Comparison of ENCODE assay signal across 17 mouse cellular contexts in genomic region chr7:83911909-83912308, GRCm38 (mm10). TPM values are rescaled to one million over a fixed set of nuclear protein-coding genes. Genes with fewer than 3 reads are reported as not detected.
A peak's percentile ranks its signal among the peaks of the same experiment; 100 is the strongest.
DNase-seq lines count a peak whose midpoint lies in the region; ATAC-seq and TF ChIP-seq lines count a peak whose summit lies in the region.
"Had no signal": no experiment of that assay in that cellular context is flagged by ENCODE, and none has a peak within 500 bp of the region (broad histone marks: within the 10 kb centered on the region; RNA-seq: fewer than 3 reads in every experiment).

No protein-coding gene starts in this region.

- TF ChIP-seq POLR2A in thymus, adult 2 months (IDR thresholded peaks at IDR 0.05; ENCODE audit: control insufficient read depth, extremely low read depth, insufficient read depth, low read length, poor library complexity): no peak

- ATAC-seq in granulocyte monocyte progenitor cell, adult 5-6 weeks (replicated peaks; ENCODE audit: poor library complexity, severe bottlenecking): peak; percentile 78
- ATAC-seq in activated CD4-positive, CD25-positive, alpha-beta regulatory T cell, adult 4 months: no peak
- ATAC-seq: forebrain, embryonic 15.5 days; intestine, embryonic 16.5 days had no signal

- no peak for TF ChIP-seq CTCF in thymus, adult 2 months (IDR thresholded peaks at IDR 0.05; ENCODE audit: borderline replicate concordance, control insufficient read depth, extremely low read depth, insufficient read depth, low read length, poor library complexity)

- no peaks in the 10 kb centered on the region for H3K36me3 ChIP-seq in thymus, adult 2 months (ENCODE audit: control insufficient read depth, insufficient read depth, low read length)
- H3K36me3 ChIP-seq: embryonic facial prominence, embryonic 12.5 days; forebrain, embryonic 15.5 days; G1E; heart, embryonic 12.5 days; hindbrain, embryonic 15.5 days had no signal

- H3K4me3 ChIP-seq in thymus, adult 2 months (ENCODE audit: control insufficient read depth, insufficient read depth, low read length): no peak overlapping the region
- H3K4me3 ChIP-seq: embryonic facial prominence, embryonic 12.5 days; forebrain, embryonic 15.5 days; heart, embryonic 12.5 days; hindbrain, embryonic 15.5 days had no signal

- DNase-seq in 416B (ENCODE audit: low read depth): peak; percentile 54
- DNase-seq in thymus, adult 2 months: peak; percentile 16
- peak; percentile 19 for DNase-seq in thymus, postnatal 4 days
- no peak for DNase-seq in cerebellum, adult 18-20 months
- no peak for DNase-seq in layer of hippocampus, postnatal 14 days (ENCODE audit: low spot score in 2 of 2)
- DNase-seq: adrenal gland, postnatal 14 days; cerebellum, adult 8-10 months; cerebellum, postnatal 14 days; gastrocnemius, postnatal 10 days had no signal

- no peaks in the 10 kb centered on the region for H3K27me3 ChIP-seq in thymus, adult 2 months (ENCODE audit: control insufficient read depth, insufficient read depth, low read length)
- H3K27me3 ChIP-seq: embryonic facial prominence, embryonic 12.5 days; forebrain, embryonic 15.5 days; hindbrain, embryonic 15.5 days had no signal

- peaks cover 2% of the 10 kb centered on the region for H3K4me1 ChIP-seq in thymus, adult 2 months (replicated peaks; ENCODE audit: control insufficient read depth, insufficient read depth, low read length)
- H3K4me1 ChIP-seq: embryonic facial prominence, embryonic 12.5 days; forebrain, embryonic 15.5 days; heart, embryonic 12.5 days; hindbrain, embryonic 15.5 days had no signal

- peak overlapping the region; percentile 66 for H3K27ac ChIP-seq in thymus, adult 2 months (ENCODE audit: control insufficient read depth, insufficient read depth, low read length)
- H3K27ac ChIP-seq: embryonic facial prominence, embryonic 12.5 days; forebrain, embryonic 15.5 days; hindbrain, embryonic 15.5 days had no signal

- WGBS in thymus, adult 2 months: 11% methylated on average over 3 of the region's 3 CpGs

RNA-seq across cellular contexts. Expression of gene Mesd, which starts 27.6 kb away (rescaled TPM):
- 22.6 and 29.3 TPM in 2 replicates for total RNA-seq in granulocyte monocyte progenitor cell, adult 5-6 weeks (2014; fragmentation: Nextera tagmentation)
- 55.4 and 70.9 TPM in 2 replicates for total RNA-seq in granulocyte monocyte progenitor cell, adult 5-6 weeks (2017)
- polyA plus RNA-seq in thymus, adult 2 months (2012; rRNA removed): 12.2 and 14.2 TPM in 2 replicates
- 10 to 100 TPM; 31.8 to 38.0 TPM for polyA plus RNA-seq in activated CD4-positive, CD25-positive, alpha-beta regulatory T cell, adult 4 months (2017; shearing (Covaris generic))
- total RNA-seq in layer of hippocampus, postnatal 14 days (2021): 10 to 100 TPM; 45.3 to 64.1 TPM

RNA-seq across cellular contexts. Expression of gene Tlnrd1, which starts 27.8 kb away (rescaled TPM):
- total RNA-seq in granulocyte monocyte progenitor cell, adult 5-6 weeks (2014; fragmentation: Nextera tagmentation): 4.9 and 5.8 TPM in 2 replicates
- total RNA-seq in granulocyte monocyte progenitor cell, adult 5-6 weeks (2017): 5.6 and 6.4 TPM in 2 replicates
- polyA plus RNA-seq in thymus, adult 2 months (2012; rRNA removed): 24.1 and 30.1 TPM in 2 replicates
- under 1 TPM; 0.70 to 0.93 TPM for polyA plus RNA-seq in activated CD4-positive, CD25-positive, alpha-beta regulatory T cell, adult 4 months (2017; shearing (Covaris generic))
- total RNA-seq in layer of hippocampus, postnatal 14 days (2021): 10 to 100 TPM; 16.7 to 17.4 TPM

Comparison
In these comparisons a context has a peak if more than half of its experiments do, and no peak if none do; other contexts are left out.
1. DNase-seq: peak in 416B (single experiment), thymus, adult 2 months (single experiment) and thymus, postnatal 4 days (single experiment); none in cerebellum, adult 18-20 months (0 of 2) and layer of hippocampus, postnatal 14 days (0 of 2).